Mouse (Mus musculus): Measurements from ENCODE around the gene Gm49630.
"Not testable (repeated sequence)": the region's sequence is repeated elsewhere in the genome, so short reads cannot be mapped to it uniquely, and the experiment has no call there.

- not testable (repeated sequence) for TF ChIP-seq GATA1, TAL1 (IDR thresholded peaks at IDR 0.05; ENCODE audit: low read length)
These were observed 17.2 kb upstream of the Gm49630 start for GRCm38 (mm10) chr17:7388958-7389356.
